Mouse (Mus musculus) myocyte (in vitro differentiated cells): ENCODE results near the gene Mfsd4a. TPM values are rescaled to one million over a fixed set of nuclear protein-coding genes. Genes with fewer than 3 reads are reported as not detected.

Experiments
- H3K27me3 ChIP-seq: one replicate; pipeline ENCODE4 v1.6.1; 2011; ENCODE audit not compliant: control insufficient read depth, insufficient read depth, insufficient read length
- H3K36me3 ChIP-seq: one replicate; pipeline ENCODE4 v1.6.1; 2011; ENCODE audit not compliant: control insufficient read depth, insufficient read depth
- H3K4me2 ChIP-seq: one replicate; pipeline ENCODE4 v1.6.1; 2011; ENCODE audit warnings: low read depth, control low read depth
- H3K4me3 ChIP-seq: one replicate; pipeline ENCODE4 v1.5.1; 2011; ENCODE audit warnings: mild to moderate bottlenecking, control low read depth, moderate library complexity
- H3K79me2 ChIP-seq: one replicate; pipeline ENCODE4 v1.6.1; 2011; ENCODE audit not compliant: control insufficient read depth, insufficient read depth
- H3ac ChIP-seq: one replicate; pipeline ENCODE4 v1.6.1; 2011; ENCODE audit not compliant: control insufficient read depth, insufficient read length
- CEBPB ChIP-seq: IDR thresholded peaks from 2 replicates; pipeline ENCODE4 v1.6.1; 2011; ENCODE audit warnings: mild to moderate bottlenecking, moderate library complexity; ENCODE audit not compliant: poor library complexity, insufficient read depth, severe bottlenecking
- E2F4 ChIP-seq: IDR thresholded peaks from one replicate; pipeline ENCODE4 v1.6.1; 2011; ENCODE audit warnings: mild to moderate bottlenecking, control low read depth, moderate library complexity; ENCODE audit not compliant: insufficient read depth
- MAX ChIP-seq: IDR thresholded peaks from one replicate; pipeline ENCODE4 v1.6.1; 2011; ENCODE audit warnings: low read depth, mild to moderate bottlenecking, control low read depth
- MYOD1 ChIP-seq, 3 experiments: IDR thresholded peaks; one replicate each; pipeline ENCODE4 v1.6.1; 2011; ENCODE audit warnings: control low read depth in 2 of 3, low read depth in 2 of 3, mild to moderate bottlenecking in 2 of 3, moderate library complexity in 1 of 3; ENCODE audit not compliant: insufficient read length in 2 of 3, control insufficient read depth in 1 of 3
- MYOG ChIP-seq, 3 experiments: IDR thresholded peaks; one replicate each; pipeline ENCODE4 v1.6.1; 2011; ENCODE audit warnings: control low read depth in 2 of 3, low read depth in 2 of 3, mild to moderate bottlenecking in 2 of 3; ENCODE audit not compliant: insufficient read length in 2 of 3, control insufficient read depth in 1 of 3, insufficient read depth in 1 of 3
- POLR2A ChIP-seq: IDR thresholded peaks from one replicate; pipeline ENCODE4 v1.6.1; 2011; ENCODE audit warnings: low read depth, mild to moderate bottlenecking, control low read depth, moderate library complexity; ENCODE audit not compliant: insufficient read length
- POLR2AphosphoS2 ChIP-seq: IDR thresholded peaks from one replicate; pipeline ENCODE4 v1.6.1; 2011; ENCODE audit warnings: low read depth, control low read depth; ENCODE audit not compliant: insufficient read length
- REST ChIP-seq: IDR thresholded peaks from one replicate; pipeline ENCODE4 v1.6.1; 2011; ENCODE audit warnings: mild to moderate bottlenecking, control low read depth, moderate library complexity; ENCODE audit not compliant: insufficient read depth, insufficient read length
- SRF ChIP-seq: IDR thresholded peaks from one replicate; pipeline ENCODE4 v1.6.1; 2011; ENCODE audit warnings: low read depth; ENCODE audit not compliant: control insufficient read depth, insufficient read length
- TCF12 ChIP-seq: IDR thresholded peaks from one replicate; pipeline ENCODE4 v1.6.1; 2011; ENCODE audit warnings: mild to moderate bottlenecking, control low read depth; ENCODE audit not compliant: poor library complexity, insufficient read depth, severe bottlenecking
- TCF3 ChIP-seq: IDR thresholded peaks from one replicate; pipeline ENCODE4 v1.6.1; 2011; ENCODE audit warnings: low read depth, control low read depth; ENCODE audit not compliant: insufficient read length
- USF1 ChIP-seq: IDR thresholded peaks from one replicate; pipeline ENCODE4 v1.6.1; 2011; ENCODE audit warnings: low read depth, mild to moderate bottlenecking, control low read depth, moderate library complexity
- polyA plus RNA-seq: library from polyadenylated mRNA; unstranded; fragments of >200 nt; fragmentation: generic; extraction: Trizol; gene quantifications from one replicate; pipeline ENCODE4 v1.2.1, GENCODE M21; 2012; ENCODE audit warnings: missing spikeins

Mfsd4a gene
- polyA plus RNA-seq, 1 experiment: 9.6 TPM

- Histone ChIP-seq H3K79me2 (no peaks in the 10 kb centered on the region), H3K4me3 (no peak overlapping the region), H3ac (no peak overlapping the region), H3K4me2 (no peak overlapping the region), H3K36me3 (no peaks in the 10 kb centered on the region), H3K27me3 (no peaks in the 10 kb centered on the region)
- TF ChIP-seq TCF12 (no peak), POLR2AphosphoS2 (no peak), USF1 (no peak), TCF3 (no peak), POLR2A (no peak), REST (no peak), SRF (no peak), MYOD1 (IDR thresholded peaks at IDR 0.05; ENCODE audit: control insufficient read depth in 1 of 3, insufficient read length in 2 of 3, low read depth in 2 of 3) (no peak), MYOG (IDR thresholded peaks at IDR 0.05; ENCODE audit: control insufficient read depth in 1 of 3, insufficient read depth in 1 of 3, insufficient read length in 2 of 3, low read depth in 2 of 3) (no peak), E2F4 (no peak), MAX (no peak), CEBPB (no peak)
These were observed 36.5 kb upstream of the Mfsd4a start for GRCm38 (mm10) chr1:132104353-132104752.

- Histone ChIP-seq H3K36me3 (no peaks in the 10 kb centered on the region), H3ac (no peak overlapping the region), H3K27me3 (no peaks in the 10 kb centered on the region), H3K4me3 (no peak overlapping the region), H3K79me2 (no peaks in the 10 kb centered on the region), H3K4me2 (no peak overlapping the region)
- TF ChIP-seq TCF3: no peak
- no peak for TF ChIP-seq USF1
- TF ChIP-seq CEBPB: no peak
- TF ChIP-seq MYOG (IDR thresholded peaks at IDR 0.05; ENCODE audit: control insufficient read depth in 1 of 3, insufficient read depth in 1 of 3, insufficient read length in 2 of 3, low read depth in 2 of 3): no peak
- TF ChIP-seq MAX: no peak
- TF ChIP-seq SRF: no peak
- TF ChIP-seq POLR2A: no peak
- no peak for TF ChIP-seq MYOD1 (IDR thresholded peaks at IDR 0.05; ENCODE audit: control insufficient read depth in 1 of 3, insufficient read length in 2 of 3, low read depth in 2 of 3)
- no peak for TF ChIP-seq REST
- TF ChIP-seq TCF12: no peak
- TF ChIP-seq POLR2AphosphoS2: no peak
- no peak for TF ChIP-seq E2F4
These were observed 34.3 kb upstream of the Mfsd4a start for GRCm38 (mm10) chr1:132101953-132102697.

GRCm38 (mm10) chr1:132099775-132100174, 31.9 kb upstream of the Mfsd4a start:
- Histone ChIP-seq H3ac (no peak overlapping the region), H3K27me3 (no peaks in the 10 kb centered on the region)
- no peak for TF ChIP-seq MYOD1 (IDR thresholded peaks at IDR 0.05; ENCODE audit: control insufficient read depth in 1 of 3, insufficient read length in 2 of 3, low read depth in 2 of 3)
- no peak for TF ChIP-seq TCF12
- TF ChIP-seq MYOG (IDR thresholded peaks at IDR 0.05; ENCODE audit: control insufficient read depth in 1 of 3, insufficient read depth in 1 of 3, insufficient read length in 2 of 3, low read depth in 2 of 3): no peak
- TF ChIP-seq CEBPB: no peak
- TF ChIP-seq E2F4: no peak
- TF ChIP-seq MAX: no peak
- no peak for TF ChIP-seq SRF
- no peak for TF ChIP-seq REST
- no peak for TF ChIP-seq POLR2A
- no peak for TF ChIP-seq USF1
- no peak for TF ChIP-seq POLR2AphosphoS2
- no peak for TF ChIP-seq TCF3

GRCm38 (mm10) chr1:132099016-132099415, 31.2 kb upstream of the Mfsd4a start:
- peak overlapping the region; percentile 22 for H3K4me2 ChIP-seq
- TF ChIP-seq POLR2AphosphoS2: no peak
- TF ChIP-seq CEBPB: no peak
- TF ChIP-seq USF1: no peak
- no peak for TF ChIP-seq MAX
- TF ChIP-seq MYOD1 (IDR thresholded peaks at IDR 0.05; ENCODE audit: control insufficient read depth in 1 of 3, insufficient read length in 2 of 3, low read depth in 2 of 3): no peak
- TF ChIP-seq POLR2A: no peak
- no peak for TF ChIP-seq TCF12
- no peak for TF ChIP-seq REST
- no peak overlapping the region for H3ac ChIP-seq
- H3K79me2 ChIP-seq: no peaks in the 10 kb centered on the region
- H3K36me3 ChIP-seq: no peaks in the 10 kb centered on the region
- H3K27me3 ChIP-seq: no peaks in the 10 kb centered on the region
- no peak overlapping the region for H3K4me3 ChIP-seq

More at GRCm38 (mm10) chr1:132099775-132100174, 31.9 kb upstream of the Mfsd4a start:
- no peaks in the 10 kb centered on the region for H3K36me3 ChIP-seq
- H3K4me2 ChIP-seq: no peak overlapping the region
- no peaks in the 10 kb centered on the region for H3K79me2 ChIP-seq
- no peak overlapping the region for H3K4me3 ChIP-seq
